Mouse (Mus musculus) midbrain, embryonic 12.5 days (tissue): ENCODE measurements around the gene Pdcd6. TPM values are rescaled to one million over a fixed set of nuclear protein-coding genes. Genes with fewer than 3 reads are reported as not detected.
A peak's percentile ranks its signal among the peaks of the same experiment; 100 is the strongest.

Experiments
- ATAC-seq: fragments of 200-750 bp; cut with Nextera tagmentation; 2 replicates; pipeline ENCODE4 v1.8.0; 2017; ENCODE audit warnings: low read depth, moderate TSS enrichment, moderate library complexity; ENCODE audit not compliant: low FRiP score
- H3K27ac ChIP-seq: fragments of 300-500 bp; sonication (generic); replicated peaks from 2 replicates; pipeline ENCODE4 v1.5.1; 2016; ENCODE audit warnings: mild to moderate bottlenecking
- H3K27me3 ChIP-seq: fragments of 300-500 bp; sonication (generic); 2 replicates; pipeline ENCODE4 v1.6.1; 2016; ENCODE audit warnings: mild to moderate bottlenecking
- H3K36me3 ChIP-seq: fragments of 300-500 bp; sonication (generic); 2 replicates; pipeline ENCODE4 v1.6.1; 2016
- H3K4me1 ChIP-seq: fragments of 300-500 bp; sonication (generic); 2 replicates; pipeline ENCODE4 v1.6.1; 2016
- H3K4me2 ChIP-seq: fragments of 300-500 bp; sonication (generic); replicated peaks from 2 replicates; pipeline ENCODE4 v1.6.1; 2016; ENCODE audit warnings: mild to moderate bottlenecking, moderate library complexity
- H3K4me3 ChIP-seq: fragments of 300-500 bp; sonication (generic); 2 replicates; pipeline ENCODE4 v1.5.1; 2016; ENCODE audit warnings: mild to moderate bottlenecking
- H3K9ac ChIP-seq: fragments of 300-500 bp; sonication (generic); replicated peaks from 2 replicates; pipeline ENCODE4 v1.6.1; 2016; ENCODE audit warnings: mild to moderate bottlenecking, moderate library complexity
- H3K9me3 ChIP-seq: fragments of 300-500 bp; sonication (generic); 2 replicates; pipeline ENCODE4 v1.6.1; 2016; ENCODE audit warnings: mild to moderate bottlenecking
- WGBS: fragments of 180-500 bp; shearing (Covaris S2); methylation state at CpG from one replicate; pipeline ENCODE4 v1.1.7; 2016; 5-methylcytosine and 5-hydroxymethylcytosine counted together
- polyA plus RNA-seq: library from polyadenylated mRNA; unstranded; fragments of >200 nt; fragmentation: Nextera tagmentation; extraction: Ambion mirVana; gene quantifications from 2 replicates; pipeline ENCODE4 v1.2.1, GENCODE M21; 2016

Pdcd6 gene
- polyA plus RNA-seq, 1 experiment from 2014 or later = 114 TPM

DNA sequence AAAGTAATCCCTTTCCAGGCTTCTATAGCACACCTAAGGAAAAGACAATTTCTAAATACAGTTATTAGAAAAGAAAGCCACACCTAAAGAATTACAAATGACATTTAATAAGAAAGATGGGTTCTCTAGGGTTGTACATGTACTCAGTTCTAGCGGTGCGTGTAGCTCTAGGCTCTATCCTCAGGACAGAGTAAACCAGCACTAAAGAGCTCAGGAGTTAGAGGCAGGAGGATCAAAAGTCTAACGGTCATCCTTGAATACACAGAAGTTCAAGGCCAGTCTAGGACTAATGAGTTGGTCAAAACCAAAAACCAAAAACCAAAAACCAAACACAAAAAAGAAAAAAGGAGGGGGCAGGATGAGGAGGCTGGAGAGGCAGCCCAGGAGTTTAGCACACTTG lies 2.8 kb downstream of the Pdcd6 start:
- Histone ChIP-seq H3K4me1 (peaks cover 11% of the 10 kb centered on the region), H3K36me3 (peaks cover 15% of the 10 kb centered on the region), H3K27ac (no peak overlapping the region), H3K4me2 (no peak overlapping the region), H3K9ac (no peak overlapping the region), H3K4me3 (no peak overlapping the region), H3K27me3 (no peaks in the 10 kb centered on the region), H3K9me3 (no peaks in the 10 kb centered on the region)
- no peak for ATAC-seq
- WGBS = 98% methylated on average over 3 of the region's 3 CpGs

DNA sequence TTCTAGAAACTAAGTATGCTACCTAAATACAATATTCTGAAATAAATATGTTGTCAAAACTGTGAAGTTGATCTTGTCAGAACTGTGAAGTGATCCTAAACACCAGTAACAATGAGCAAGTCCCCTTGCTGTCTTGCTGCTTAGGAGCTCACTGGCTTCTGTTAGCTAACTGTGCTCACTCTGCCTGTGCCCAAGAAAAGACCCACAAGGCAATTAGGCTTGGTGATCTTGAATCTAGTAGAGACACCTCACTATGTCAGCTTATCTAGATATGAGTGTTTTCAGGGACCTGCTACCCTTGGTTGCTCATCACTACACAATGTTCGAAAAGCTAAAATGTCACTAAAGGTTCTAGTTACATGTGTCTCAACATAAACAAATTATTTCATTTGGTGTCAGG lies 11.6 kb downstream of the Pdcd6 start:
- Histone ChIP-seq H3K9me3 (no peaks in the 10 kb centered on the region), H3K9ac (no peak overlapping the region), H3K4me3 (no peak overlapping the region), H3K4me1 (no peaks in the 10 kb centered on the region), H3K4me2 (no peak overlapping the region), H3K27ac (no peak overlapping the region), H3K36me3 (peaks cover 57% of the 10 kb centered on the region), H3K27me3 (no peaks in the 10 kb centered on the region)
- WGBS = 98% methylated on average over 1 of the region's 1 CpGs
- ATAC-seq = no peak

DNA sequence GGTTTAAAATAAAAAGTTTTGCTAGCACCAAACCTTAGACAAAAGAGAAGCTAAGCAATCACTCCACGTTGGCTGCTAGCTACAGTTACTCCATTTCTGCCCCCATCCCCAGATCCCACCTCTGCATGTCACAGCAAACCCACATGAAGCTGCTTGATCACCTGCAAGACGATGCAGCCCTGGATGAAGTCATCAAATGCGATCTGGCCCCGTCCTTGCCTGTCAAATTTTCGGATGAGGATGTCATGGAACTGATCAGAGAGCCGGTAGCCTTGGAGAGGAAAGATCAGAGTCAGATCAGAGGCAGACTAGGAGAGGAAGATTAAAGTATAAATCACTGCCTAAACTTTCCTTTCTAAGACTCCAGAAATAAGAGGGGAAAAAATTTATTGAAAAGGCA lies 12.0 kb downstream of the Pdcd6 start:
- ATAC-seq = no peak
- H3K4me1 ChIP-seq = no peaks in the 10 kb centered on the region
- no peak overlapping the region for H3K27ac ChIP-seq
- WGBS = 89% methylated on average over 6 of the region's 6 CpGs
- no peaks in the 10 kb centered on the region for H3K9me3 ChIP-seq
- H3K27me3 ChIP-seq = no peaks in the 10 kb centered on the region
- no peak overlapping the region for H3K9ac ChIP-seq
- no peak overlapping the region for H3K4me3 ChIP-seq
- H3K4me2 ChIP-seq = no peak overlapping the region
- peaks cover 53% of the 10 kb centered on the region for H3K36me3 ChIP-seq

DNA sequence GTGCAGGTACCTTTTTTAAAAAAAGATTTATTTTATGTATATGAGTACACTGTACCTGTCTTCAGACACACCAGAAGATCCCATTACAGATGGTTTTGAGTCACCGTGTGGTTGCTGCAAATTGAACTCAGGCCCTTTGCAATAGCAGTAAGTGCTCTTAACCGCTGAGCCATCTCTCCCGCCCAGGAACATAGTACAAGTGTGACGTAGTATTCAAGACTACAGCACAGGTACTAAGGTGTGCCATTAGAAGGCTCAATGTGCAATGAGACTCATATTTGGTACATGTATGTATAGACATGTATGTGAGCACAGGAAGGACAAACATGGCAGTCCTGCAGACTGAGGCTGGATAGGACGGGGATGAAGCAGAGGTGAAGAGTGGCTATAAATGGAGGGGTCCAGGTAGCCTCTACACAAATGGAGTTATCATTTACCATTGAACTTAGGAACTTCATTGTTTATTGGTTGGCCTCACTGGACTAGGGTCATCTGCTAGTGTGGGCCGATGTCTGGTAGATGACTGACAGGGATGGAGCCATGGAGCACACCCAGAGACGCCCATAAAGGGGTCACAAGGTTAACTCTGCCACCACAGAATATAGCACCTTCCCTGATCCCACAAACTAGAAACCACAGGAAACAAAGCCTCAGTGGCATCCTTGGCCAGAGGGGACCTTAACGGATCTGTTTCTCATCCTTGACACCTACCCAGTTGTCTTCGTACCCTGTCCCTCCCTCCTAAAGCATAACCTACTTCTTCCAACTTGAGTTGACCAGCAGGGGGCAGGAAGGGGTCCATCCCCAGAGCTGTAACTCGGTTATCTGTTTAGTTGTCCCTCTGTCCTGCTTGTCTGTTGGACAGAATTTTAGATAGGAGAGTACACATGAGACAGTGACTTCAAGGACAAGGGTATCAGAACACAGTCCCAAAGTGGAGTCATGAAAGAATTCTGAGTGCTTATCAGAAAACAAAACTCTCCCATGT lies 15.0 kb downstream of the Pdcd6 start:
- H3K4me1 ChIP-seq = no peaks in the 10 kb centered on the region
- H3K4me2 ChIP-seq = no peak overlapping the region
- peaks cover 36% of the 10 kb centered on the region for H3K36me3 ChIP-seq
- H3K27ac ChIP-seq = no peak overlapping the region
- 81% methylated on average over 10 of the region's 10 CpGs for WGBS
- no peaks in the 10 kb centered on the region for H3K27me3 ChIP-seq
- ATAC-seq = no peak
- H3K4me3 ChIP-seq = no peak overlapping the region
- no peaks in the 10 kb centered on the region for H3K9me3 ChIP-seq
- no peak overlapping the region for H3K9ac ChIP-seq

DNA sequence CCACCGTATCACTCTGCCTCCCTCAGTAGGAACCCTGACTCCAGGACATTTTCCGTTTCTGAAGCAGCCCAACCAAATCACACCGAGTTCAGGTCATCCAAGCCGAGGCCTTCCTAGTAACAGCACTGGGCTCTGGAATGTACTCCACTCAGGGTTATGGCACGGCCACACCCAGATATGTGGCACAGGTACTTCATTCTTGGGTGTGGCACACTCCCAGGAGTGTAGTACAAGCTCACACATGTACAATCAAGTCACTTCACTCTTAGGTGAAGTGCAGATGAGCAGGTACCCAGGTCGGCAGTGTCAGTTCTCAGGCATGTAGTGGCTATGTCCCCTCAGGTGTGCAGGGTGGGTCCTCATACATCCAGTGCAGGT lies 15.8 kb downstream of the Pdcd6 start:
- no peak overlapping the region for H3K4me3 ChIP-seq

DNA sequence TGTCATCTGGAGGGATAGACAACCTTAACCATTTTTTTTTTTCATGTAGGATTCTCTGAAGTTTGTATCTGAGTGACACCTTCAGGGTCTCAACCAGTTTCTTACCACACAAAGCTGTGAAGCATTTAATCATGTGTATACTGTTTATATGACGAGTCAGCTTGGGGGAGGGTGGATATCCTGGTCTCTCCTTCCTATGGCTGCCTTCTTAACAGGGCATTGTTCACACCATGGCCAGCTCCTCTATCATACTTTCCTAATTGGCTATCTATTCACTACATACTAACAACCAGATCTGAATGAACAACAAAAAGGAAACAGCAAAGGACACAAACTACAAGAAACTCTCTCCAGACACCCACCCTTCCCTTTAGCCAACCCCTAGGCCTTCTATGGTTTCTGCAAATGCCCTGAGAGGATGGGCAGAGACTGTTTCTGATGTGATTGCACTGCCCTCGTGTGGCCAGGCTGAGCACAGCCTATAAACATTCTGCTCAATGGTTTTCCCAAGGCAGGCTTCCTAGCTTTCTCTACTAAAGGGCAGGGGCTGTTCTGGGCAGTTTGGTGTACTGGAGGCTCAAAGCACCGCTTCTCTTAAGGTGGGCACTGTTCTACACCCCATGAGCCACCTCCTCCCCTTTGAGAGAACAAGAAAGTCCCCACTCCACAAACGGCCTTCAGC lies 16.3 kb downstream of the Pdcd6 start:
- ATAC-seq = peak; percentile 73
- H3K27me3 ChIP-seq = no peaks in the 10 kb centered on the region
- no peaks in the 10 kb centered on the region for H3K9me3 ChIP-seq
- no peak overlapping the region for H3K9ac ChIP-seq
- no peak overlapping the region for H3K4me3 ChIP-seq
- H3K4me2 ChIP-seq = no peak overlapping the region
- no peaks in the 10 kb centered on the region for H3K4me1 ChIP-seq
- peaks cover 32% of the 10 kb centered on the region for H3K36me3 ChIP-seq
- 47% methylated on average over 4 of the region's 4 CpGs for WGBS
- no peak overlapping the region for H3K27ac ChIP-seq

More for the DNA sequence above, 15.8 kb downstream of the Pdcd6 start:
- Histone ChIP-seq H3K9me3 (no peaks in the 10 kb centered on the region), H3K4me2 (no peak overlapping the region), H3K9ac (no peak overlapping the region), H3K36me3 (peaks cover 32% of the 10 kb centered on the region), H3K4me1 (no peaks in the 10 kb centered on the region), H3K27me3 (no peaks in the 10 kb centered on the region), H3K27ac (no peak overlapping the region)
- peak; percentile 63 for ATAC-seq
- WGBS = 81% methylated on average over 6 of the region's 6 CpGs

DNA sequence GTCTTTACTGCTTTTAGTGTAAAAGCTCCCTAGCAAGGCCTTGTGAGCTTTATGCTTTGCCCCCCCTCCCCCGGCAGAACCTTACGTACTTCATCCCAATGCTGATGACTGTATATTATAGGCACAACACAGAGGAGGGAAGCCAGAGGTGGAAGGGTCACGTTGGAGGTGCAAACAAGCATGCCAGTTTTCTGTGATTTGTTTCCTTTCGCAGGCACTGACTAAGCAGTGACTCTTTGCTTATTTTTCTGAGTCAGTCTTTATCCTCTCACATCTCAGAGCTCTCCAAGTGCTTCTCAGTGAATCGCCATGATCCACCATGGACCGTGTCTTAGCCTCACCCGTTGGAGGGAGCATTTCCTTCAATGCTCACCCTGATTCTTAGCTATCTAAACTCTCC lies 21.0 kb downstream of the Pdcd6 start:
- WGBS = 84% methylated on average over 7 of the region's 7 CpGs
- H3K4me3 ChIP-seq = no peak overlapping the region
- H3K27ac ChIP-seq = no peak overlapping the region
- peaks cover 17% of the 10 kb centered on the region for H3K27me3 ChIP-seq
- no peak overlapping the region for H3K4me2 ChIP-seq
- H3K9ac ChIP-seq = no peak overlapping the region
- no peaks in the 10 kb centered on the region for H3K36me3 ChIP-seq
- no peaks in the 10 kb centered on the region for H3K9me3 ChIP-seq
- no peak for ATAC-seq
- H3K4me1 ChIP-seq = peaks cover 4% of the 10 kb centered on the region; the same call in 1 of the 2 replicates

DNA sequence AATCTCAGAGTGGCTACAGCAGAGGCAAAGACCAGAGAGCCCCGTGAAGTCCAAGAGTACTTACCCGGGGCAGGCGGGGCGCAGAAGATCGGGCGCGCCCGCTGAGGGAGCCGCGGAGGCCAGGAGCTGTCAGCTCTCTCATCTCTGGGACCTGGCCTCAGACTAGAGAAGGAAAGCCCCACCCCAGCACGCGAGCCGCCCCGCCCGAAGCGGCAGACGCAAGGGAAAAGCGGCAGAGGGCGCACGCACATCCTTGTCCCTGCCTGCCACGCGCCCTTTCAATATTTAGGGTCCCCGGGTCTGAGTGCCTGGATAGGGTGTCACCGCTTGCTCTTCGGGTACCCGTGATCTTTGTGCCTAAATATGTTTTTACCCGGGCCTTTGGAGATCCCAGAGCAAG lies 25.2 kb downstream of the Pdcd6 start, which contains the start of gene Ahrr:
Ahrr (minus strand) TSS at position 165 of the 400 bp plus-strand sequence.
- Histone ChIP-seq H3K4me2 (peak within 1 kb of the TSS; percentile 56), H3K9me3 (no peaks in the 10 kb centered on the region), H3K27ac (no peak within 1 kb of the TSS), H3K9ac (no peak within 1 kb of the TSS), H3K4me3 (peak within 1 kb of the TSS; percentile 25), H3K36me3 (no peaks in the 10 kb centered on the region), H3K4me1 (peaks cover 4% of the 10 kb centered on the region; the same call in 1 of the 2 replicates), H3K27me3 (peaks cover 25% of the 10 kb centered on the region)
- 1% methylated on average over 25 of the region's 27 CpGs for WGBS
- ATAC-seq = peak; percentile 63; the same call in 1 of the 2 replicates

DNA sequence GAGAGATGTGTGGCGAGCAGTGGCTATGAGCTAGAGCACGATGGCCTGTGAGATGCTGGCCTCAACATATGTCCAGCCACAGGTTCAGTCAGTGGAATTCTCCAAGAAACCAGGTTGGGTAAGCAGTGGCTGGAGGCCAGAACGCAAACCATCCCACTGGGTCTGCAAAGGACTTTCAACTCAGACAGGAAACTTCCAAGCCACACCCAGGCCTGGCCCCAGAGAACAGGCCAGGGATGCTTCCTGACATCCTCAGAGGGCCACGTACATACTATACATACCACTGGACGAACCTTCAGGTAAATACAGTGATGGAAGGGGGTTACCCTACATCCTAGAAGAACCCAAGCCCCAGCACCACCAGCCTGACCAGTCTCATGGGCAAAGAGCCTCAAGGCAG lies 27.7 kb downstream of the Pdcd6 start:
- no peak for ATAC-seq
- Histone ChIP-seq H3K4me3 (no peak overlapping the region), H3K4me1 (peaks cover 4% of the 10 kb centered on the region; the same call in 1 of the 2 replicates), H3K27ac (no peak overlapping the region), H3K4me2 (no peak overlapping the region), H3K36me3 (no peaks in the 10 kb centered on the region), H3K9me3 (no peaks in the 10 kb centered on the region), H3K27me3 (peaks cover 25% of the 10 kb centered on the region), H3K9ac (no peak overlapping the region)
- 82% methylated on average over 5 of the region's 5 CpGs for WGBS

DNA sequence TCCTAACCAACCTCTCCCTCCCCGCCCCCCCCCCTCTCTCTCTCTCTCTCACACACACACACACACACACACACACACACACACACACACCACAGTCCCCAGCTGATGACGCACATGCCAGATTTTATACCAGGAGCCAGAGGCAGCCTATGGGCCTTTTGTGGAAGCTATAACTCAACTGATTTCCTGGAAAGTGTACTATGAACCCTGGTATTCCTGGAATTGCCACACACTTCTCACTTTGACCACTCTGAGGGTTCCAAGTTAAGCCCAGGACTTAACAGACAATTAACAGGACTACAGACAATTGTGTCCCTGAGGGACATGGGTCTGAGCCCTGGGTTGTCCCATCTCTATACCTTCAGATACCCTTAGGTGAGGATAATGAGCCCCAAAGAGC lies 35.1 kb downstream of the Pdcd6 start:
- 87% methylated on average over 1 of the region's 2 CpGs for WGBS

DNA sequence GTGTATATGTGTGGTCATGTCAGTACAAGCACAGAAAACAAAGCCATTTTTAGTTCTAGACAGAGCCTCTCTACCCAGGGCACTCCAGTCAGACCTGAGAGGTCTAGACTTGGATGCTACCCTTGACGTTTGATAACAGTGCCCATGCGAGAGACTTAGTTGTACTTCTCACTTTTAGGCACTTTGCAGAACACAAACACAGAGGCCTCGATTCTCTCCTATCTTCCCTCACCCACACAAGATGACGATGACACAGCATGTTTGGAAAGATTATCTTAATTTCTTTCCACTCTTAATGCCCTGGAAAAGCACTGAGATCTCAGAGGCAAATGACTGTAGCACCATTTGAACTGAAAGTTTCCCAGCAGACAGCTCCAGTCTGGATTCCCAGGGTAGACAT lies 41.7 kb downstream of the Pdcd6 start:
- WGBS = 81% methylated on average over 4 of the region's 4 CpGs
- no peak for ATAC-seq
- no peak overlapping the region for H3K9ac ChIP-seq

More for the DNA sequence above, 35.1 kb downstream of the Pdcd6 start:
- no peaks in the 10 kb centered on the region for H3K4me1 ChIP-seq
- no peaks in the 10 kb centered on the region for H3K36me3 ChIP-seq
- H3K4me2 ChIP-seq = no peak overlapping the region
- no peaks in the 10 kb centered on the region for H3K9me3 ChIP-seq
- no peak overlapping the region for H3K4me3 ChIP-seq
- no peak overlapping the region for H3K27ac ChIP-seq
- no peaks in the 10 kb centered on the region for H3K27me3 ChIP-seq
- no peak for ATAC-seq
- no peak overlapping the region for H3K9ac ChIP-seq

More for the DNA sequence above, 41.7 kb downstream of the Pdcd6 start:
- Histone ChIP-seq H3K4me2 (no peak overlapping the region), H3K27me3 (0 out of 2 replicates have a peak, but pooled peaks cover 4% of the 10 kb centered on the region), H3K27ac (no peak overlapping the region), H3K4me3 (no peak overlapping the region), H3K4me1 (no peaks in the 10 kb centered on the region), H3K9me3 (no peaks in the 10 kb centered on the region), H3K36me3 (no peaks in the 10 kb centered on the region)
